Comparison of ENCODE assay signal across 8 mouse cellular contexts in genomic region chr17:80062620-80063010, GRCm38 (mm10). TPM values are rescaled to one million over a fixed set of nuclear protein-coding genes. Genes with fewer than 3 reads are reported as not detected.
DNase-seq lines count a peak whose midpoint lies in the region; ATAC-seq and TF ChIP-seq lines count a peak whose summit lies in the region.

No protein-coding gene starts in this region.

- TF ChIP-seq CTCF in E14TG2a.4 (conservative IDR thresholded peaks at IDR 0.05; ENCODE audit: low read length) = no peak

- peak; percentile 10 for DNase-seq in heart, adult 8-10 months (ENCODE audit: low spot score)
- no peak for DNase-seq in heart, adult 9 months (ENCODE audit: low spot score in 2 of 2)
- no peak for DNase-seq in limb, embryonic 11.5 days (ENCODE audit: low spot score)
- DNase-seq in left cerebral cortex, adult 9 months (ENCODE audit: low spot score in 2 of 2) = no peak
- no peak for DNase-seq in thymus, postnatal 36 days

- H3K27ac ChIP-seq in limb, embryonic 11.5 days (replicated peaks; ENCODE audit: low read depth, low read length) = peak overlapping the region; percentile 98
- H3K27ac ChIP-seq in neural tube, embryonic 12.5 days = peak overlapping the region; percentile 64

- peak overlapping the region; percentile 97 for H3K9ac ChIP-seq in limb, embryonic 11.5 days (ENCODE audit: low read length)
- peak overlapping the region; percentile 99 for H3K9ac ChIP-seq in neural tube, embryonic 12.5 days

- H3K27me3 ChIP-seq in E14TG2a.4 (ENCODE audit: insufficient read depth, low read length) = no peaks in the 10 kb centered on the region
- H3K27me3 ChIP-seq in limb, embryonic 11.5 days (ENCODE audit: control insufficient read depth, insufficient read depth, low read length) = no peaks in the 10 kb centered on the region
- no peaks in the 10 kb centered on the region for H3K27me3 ChIP-seq in neural tube, embryonic 12.5 days (replicated peaks)

- peak overlapping the region; percentile 99 for H3K4me3 ChIP-seq in E14TG2a.4 (replicated peaks; ENCODE audit: low read length)
- peak overlapping the region; percentile 96 for H3K4me3 ChIP-seq in limb, embryonic 11.5 days (ENCODE audit: low read depth, low read length)
- H3K4me3 ChIP-seq in neural tube, embryonic 12.5 days = peak overlapping the region; percentile 94

- 2% methylated on average over 15 of the region's 15 CpGs for WGBS in limb, embryonic 11.5 days
- 4% methylated on average over 15 of the region's 15 CpGs for WGBS in neural tube, embryonic 12.5 days

- no peaks in the 10 kb centered on the region for H3K9me3 ChIP-seq in E14TG2a.4 (ENCODE audit: low read length)
- H3K9me3 ChIP-seq in limb, embryonic 11.5 days (ENCODE audit: control insufficient read depth, low read length) = no peaks in the 10 kb centered on the region
- no peaks in the 10 kb centered on the region for H3K9me3 ChIP-seq in neural tube, embryonic 12.5 days

- peak overlapping the region; percentile 79 for H3K4me2 ChIP-seq in limb, embryonic 11.5 days (ENCODE audit: low read depth, severe bottlenecking)
- H3K4me2 ChIP-seq in neural tube, embryonic 12.5 days (replicated peaks) = peak overlapping the region; percentile 82

- peaks cover 6% of the 10 kb centered on the region for H3K36me3 ChIP-seq in E14TG2a.4 (ENCODE audit: insufficient read depth, low read length)
- H3K36me3 ChIP-seq in limb, embryonic 11.5 days (ENCODE audit: control insufficient read depth, insufficient read depth, low read length) = 0 out of 2 replicates have a peak, but pooled peaks cover under 1% of the 10 kb centered on the region
- no peaks in the 10 kb centered on the region for H3K36me3 ChIP-seq in neural tube, embryonic 12.5 days

- peaks cover 50% of the 10 kb centered on the region for H3K4me1 ChIP-seq in E14TG2a.4 (replicated peaks; ENCODE audit: low read depth, low read length)
- H3K4me1 ChIP-seq in limb, embryonic 11.5 days (ENCODE audit: control insufficient read depth, insufficient read depth, low read length) = peaks cover 8% of the 10 kb centered on the region; the same call in 1 of the 2 replicates
- H3K4me1 ChIP-seq in neural tube, embryonic 12.5 days = peaks cover 20% of the 10 kb centered on the region

- ATAC-seq in erythroblast, adult 5-6 weeks (replicated peaks; ENCODE audit: low FRiP score, poor library complexity, severe bottlenecking) = peak; percentile 47
- peak; percentile 50; the same call in 1 of the 2 replicates for ATAC-seq in limb, embryonic 11.5 days (ENCODE audit: insufficient number of reproducible peaks, low FRiP score, low TSS enrichment, low read depth)
- ATAC-seq in neural tube, embryonic 12.5 days (ENCODE audit: low FRiP score, low read depth) = peak; percentile 44

RNA-seq across cellular contexts. Expression of gene Hnrnpll, which starts 0.5 kb away (rescaled TPM):
- 10 to 100 TPM; 18.3 to 22.9 (median 22.5) TPM for total RNA-seq in heart, adult 8-10 months (2022)
- 32.6 and 37.1 TPM in 2 replicates for total RNA-seq in erythroblast, adult 5-6 weeks (2015; ENCODE audit: low replicate concordance)
- 24.6 and 31.1 TPM in 2 replicates for total RNA-seq in erythroblast, adult 5-6 weeks (2017; ENCODE audit: low replicate concordance)
- polyA plus RNA-seq in limb, embryonic 11.5 days (2014; fragmentation: Nextera tagmentation; extraction: Ambion mirVana) = 118 TPM in 2 replicates
- polyA plus RNA-seq in neural tube, embryonic 12.5 days (2016; fragmentation: Nextera tagmentation; extraction: Ambion mirVana) = 120 and 128 TPM in 2 replicates
